Mouse (Mus musculus) hindbrain, postnatal 0 days (tissue): ENCODE data around the gene Pxk. TPM values are rescaled to one million over a fixed set of nuclear protein-coding genes. Genes with fewer than 3 reads are reported as not detected.

ENCODE experiments used
- ATAC-seq: fragments of 200-750 bp; cut with Nextera tagmentation; 2 replicates; pipeline ENCODE4 v1.8.0; 2017; ENCODE audit warnings: mild to moderate bottlenecking, moderate TSS enrichment, moderate library complexity
- DNase-seq: peaks from one replicate; pipeline ENCODE4 v3.0.0-alpha.2; 2015; ENCODE audit warnings: low spot score
- H3K27ac ChIP-seq: fragments of 300-500 bp; sonication (generic); 2 replicates; pipeline ENCODE4 v1.5.1; 2014; ENCODE audit warnings: mild to moderate bottlenecking
- H3K27me3 ChIP-seq: fragments of 300-500 bp; sonication (generic); 2 replicates; pipeline ENCODE4 v1.6.1; 2014; ENCODE audit warnings: low read length, mixed read lengths; ENCODE audit not compliant: insufficient read depth
- H3K36me3 ChIP-seq: fragments of 300-500 bp; sonication (generic); 2 replicates; pipeline ENCODE4 v1.6.1; 2014; ENCODE audit warnings: low read length, mixed read lengths; ENCODE audit not compliant: insufficient read depth
- H3K4me1 ChIP-seq: fragments of 300-500 bp; sonication (generic); 2 replicates; pipeline ENCODE4 v1.6.1; 2014; ENCODE audit warnings: antibody characterized with exemption, low read length, mixed read lengths; ENCODE audit not compliant: insufficient read depth
- H3K4me2 ChIP-seq: fragments of 300-500 bp; sonication (generic); 2 replicates; pipeline ENCODE4 v1.6.1; 2014; ENCODE audit warnings: low read depth, mild to moderate bottlenecking, low read length, moderate library complexity, mixed read lengths
- H3K4me3 ChIP-seq: fragments of 300-500 bp; sonication (generic); 2 replicates; pipeline ENCODE4 v1.5.1; 2014; ENCODE audit warnings: low read length
- H3K9ac ChIP-seq: fragments of 300-500 bp; sonication (generic); replicated peaks from 2 replicates; pipeline ENCODE4 v1.6.1; 2014; ENCODE audit warnings: mild to moderate bottlenecking, low read length, moderate library complexity, mixed read lengths
- H3K9me3 ChIP-seq: fragments of 300-500 bp; sonication (generic); 2 replicates; pipeline ENCODE4 v1.6.1; 2016; ENCODE audit warnings: low read length, mixed read lengths
- CTCF ChIP-seq: IDR thresholded peaks from 2 replicates; pipeline ENCODE4 v1.5.1; 2016; ENCODE audit warnings: antibody characterized with exemption, control low read depth, low read depth
- WGBS: fragments of 180-500 bp; shearing (Covaris S2); extraction: QIAGEN DNeasy Blood & Tissue Kit; methylation state at CpG from one replicate; pipeline ENCODE4 v1.1.7; 2014; 5-methylcytosine and 5-hydroxymethylcytosine counted together
- polyA plus RNA-seq: library from polyadenylated mRNA; unstranded; fragments of >200 nt; fragmentation: Nextera tagmentation; extraction: Ambion mirVana; gene quantifications from 2 replicates; pipeline ENCODE4 v1.2.1, GENCODE M21; 2015
- total RNA-seq: library from RNA; depleted of rRNA; stranded (reverse); fragments of >200 nt; gene quantifications from 2 replicates; pipeline ENCODE4 v1.2.3, GENCODE M21; 2014

Pxk gene
- total and polyA plus RNA-seq, 2 experiments from 2014 or later, result 36.3 to 57.4 TPM

GRCm38 (mm10) chr14:8139724-8140710, 42.0 kb downstream of the Pxk start:
- no peak for DNase-seq
- WGBS, result 46% methylated on average over 23 of the region's 23 CpGs
- H3K27me3 ChIP-seq, result no peaks in the 10 kb centered on the region
- no peaks in the 10 kb centered on the region for H3K9me3 ChIP-seq
- peak overlapping the region; percentile 32; the same call in 1 of the 2 replicates for H3K27ac ChIP-seq
- no peak overlapping the region for H3K9ac ChIP-seq
- 0 out of 2 replicates have a peak, but pooled peaks have one; percentile 35 for ATAC-seq
- TF ChIP-seq CTCF, result no peak
- no peak overlapping the region for H3K4me2 ChIP-seq
- H3K4me1 ChIP-seq, result no peaks in the 10 kb centered on the region
- peaks cover 49% of the 10 kb centered on the region for H3K36me3 ChIP-seq
- no peak overlapping the region for H3K4me3 ChIP-seq

GRCm38 (mm10) chr14:8141131-8141530, 43.1 kb downstream of the Pxk start:
- no peak for ATAC-seq
- no peak overlapping the region for H3K9ac ChIP-seq
- H3K27me3 ChIP-seq, result no peaks in the 10 kb centered on the region
- no peaks in the 10 kb centered on the region for H3K9me3 ChIP-seq
- no peak overlapping the region for H3K4me3 ChIP-seq
- no peak for TF ChIP-seq CTCF
- 65% methylated on average over 2 of the region's 2 CpGs for WGBS
- no peak overlapping the region for H3K4me2 ChIP-seq
- peaks cover 51% of the 10 kb centered on the region for H3K36me3 ChIP-seq
- no peak for DNase-seq
- H3K27ac ChIP-seq, result no peak overlapping the region
- no peaks in the 10 kb centered on the region for H3K4me1 ChIP-seq

- 90% methylated on average over 13 of the region's 13 CpGs for WGBS
Observed at GRCm38 (mm10) chr14:8145594-8146558, 47.9 kb downstream of the Pxk start.

GRCm38 (mm10) chr14:8146611-8147223, 48.7 kb downstream of the Pxk start:
- H3K27me3 ChIP-seq, result no peaks in the 10 kb centered on the region
- DNase-seq, result no peak
- H3K9me3 ChIP-seq, result no peaks in the 10 kb centered on the region
- H3K36me3 ChIP-seq, result peaks cover 44% of the 10 kb centered on the region
- TF ChIP-seq CTCF, result no peak
- no peak overlapping the region for H3K27ac ChIP-seq
- no peak overlapping the region for H3K9ac ChIP-seq
- H3K4me3 ChIP-seq, result no peak overlapping the region
- no peak overlapping the region for H3K4me2 ChIP-seq
- no peak for ATAC-seq
- no peaks in the 10 kb centered on the region for H3K4me1 ChIP-seq
- WGBS, result 91% methylated on average over 10 of the region's 11 CpGs

More at GRCm38 (mm10) chr14:8145594-8146558, 47.9 kb downstream of the Pxk start:
- Histone ChIP-seq H3K27me3 (no peaks in the 10 kb centered on the region), H3K4me1 (no peaks in the 10 kb centered on the region), H3K9me3 (no peaks in the 10 kb centered on the region), H3K27ac (no peak overlapping the region), H3K4me2 (no peak overlapping the region), H3K36me3 (peaks cover 42% of the 10 kb centered on the region), H3K4me3 (no peak overlapping the region), H3K9ac (no peak overlapping the region)
- no peak for DNase-seq
- TF ChIP-seq CTCF, result no peak
- ATAC-seq, result no peak

GRCm38 (mm10) chr14:8148842-8149241, 50.8 kb downstream of the Pxk start:
- H3K36me3 ChIP-seq, result peaks cover 46% of the 10 kb centered on the region
- DNase-seq, result no peak
- H3K27me3 ChIP-seq, result no peaks in the 10 kb centered on the region
- TF ChIP-seq CTCF, result no peak
- no peak overlapping the region for H3K4me2 ChIP-seq
- no peak overlapping the region for H3K9ac ChIP-seq
- 73% methylated on average over 8 of the region's 8 CpGs for WGBS
- no peak overlapping the region for H3K4me3 ChIP-seq
- H3K27ac ChIP-seq, result no peak overlapping the region
- H3K9me3 ChIP-seq, result no peaks in the 10 kb centered on the region
- ATAC-seq, result no peak
- H3K4me1 ChIP-seq, result no peaks in the 10 kb centered on the region

- ATAC-seq (no peak), DNase-seq (no peak)
- WGBS, result 97% methylated on average over 5 of the region's 5 CpGs
- no peaks in the 10 kb centered on the region for H3K9me3 ChIP-seq
- no peak overlapping the region for H3K9ac ChIP-seq
- H3K27ac ChIP-seq, result no peak overlapping the region
- H3K36me3 ChIP-seq, result peaks cover 36% of the 10 kb centered on the region; the same call in 1 of the 2 replicates
- no peaks in the 10 kb centered on the region for H3K27me3 ChIP-seq
- no peak overlapping the region for H3K4me3 ChIP-seq
- H3K4me2 ChIP-seq, result no peak overlapping the region
- no peaks in the 10 kb centered on the region for H3K4me1 ChIP-seq
- TF ChIP-seq CTCF, result no peak
Observed at GRCm38 (mm10) chr14:8151757-8152156, 53.7 kb downstream of the Pxk start.
